15 mouse cellular contexts compared by ENCODE assay signal in the genomic region with DNA sequence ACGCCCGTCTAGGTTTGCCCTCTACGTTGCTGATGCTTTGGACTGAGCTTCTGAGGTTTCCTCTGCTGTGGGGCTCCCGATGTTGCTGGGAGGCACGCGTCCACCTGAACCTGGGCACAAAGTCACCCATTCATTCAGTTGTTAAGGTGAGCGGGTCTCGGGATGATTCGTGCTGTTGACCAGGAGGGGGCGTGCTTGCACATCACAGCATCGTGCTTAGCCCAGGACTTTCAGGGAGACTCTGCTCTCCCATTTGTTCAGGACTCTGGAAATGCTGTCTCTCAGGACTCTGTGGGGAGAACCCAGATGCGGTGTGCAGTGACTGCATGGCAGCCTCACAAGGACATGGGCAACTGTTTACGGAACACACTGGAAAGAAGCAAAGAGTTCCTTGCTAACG. TPM values are rescaled to one million over a fixed set of nuclear protein-coding genes. Genes with fewer than 3 reads are reported as not detected.
DNase-seq lines count a peak whose midpoint lies in the region; ATAC-seq and TF ChIP-seq lines count a peak whose summit lies in the region.
"Had no signal": no experiment of that assay in that cellular context is flagged by ENCODE, and none has a peak within 500 bp of the region (broad histone marks: within the 10 kb centered on the region; RNA-seq: fewer than 3 reads in every experiment).

No protein-coding gene starts in this region.

- no peaks in the 10 kb centered on the region for H3K27me3 ChIP-seq in kidney, embryonic 16.5 days (ENCODE audit: insufficient read depth, low read length)
- no peaks in the 10 kb centered on the region for H3K27me3 ChIP-seq in midbrain, postnatal 0 days (ENCODE audit: insufficient read depth, low read length)
- no peaks in the 10 kb centered on the region for H3K27me3 ChIP-seq in midbrain, embryonic 13.5 days
- no peaks in the 10 kb centered on the region; the same call in 1 of the 2 replicates for H3K27me3 ChIP-seq in embryonic facial prominence, embryonic 10.5 days (replicated peaks; ENCODE audit: low read depth, poor library complexity, severe bottlenecking)
- H3K27me3 ChIP-seq: forebrain, embryonic 12.5 days; liver, embryonic 13.5 days had no signal

- 43% methylated on average over 14 of the region's 14 CpGs for whole genome bisulfite sequencing in kidney, embryonic 16.5 days
- 39% methylated on average over 14 of the region's 14 CpGs for WGBS in midbrain, postnatal 0 days
- WGBS in midbrain, embryonic 13.5 days: 36% methylated on average over 14 of the region's 14 CpGs
- WGBS in embryonic facial prominence, embryonic 10.5 days: 38% methylated on average over 14 of the region's 14 CpGs

- no peak overlapping the region for H3K9ac ChIP-seq in kidney, embryonic 16.5 days (replicated peaks; ENCODE audit: low read length)
- no peak overlapping the region for H3K9ac ChIP-seq in midbrain, postnatal 0 days (replicated peaks; ENCODE audit: low read length, poor library complexity, severe bottlenecking)
- no peak overlapping the region for H3K9ac ChIP-seq in midbrain, embryonic 13.5 days (replicated peaks)
- H3K9ac ChIP-seq: forebrain, embryonic 12.5 days; liver, embryonic 13.5 days had no signal

- no peaks in the 10 kb centered on the region for H3K9me3 ChIP-seq in kidney, embryonic 16.5 days (ENCODE audit: low read length)
- no peaks in the 10 kb centered on the region for H3K9me3 ChIP-seq in midbrain, postnatal 0 days (ENCODE audit: low read length)
- H3K9me3 ChIP-seq in midbrain, embryonic 13.5 days: no peaks in the 10 kb centered on the region
- H3K9me3 ChIP-seq in embryonic facial prominence, embryonic 10.5 days: 0 out of 2 replicates have a peak, but pooled peaks cover 3% of the 10 kb centered on the region
- H3K9me3 ChIP-seq: forebrain, embryonic 12.5 days; liver, embryonic 13.5 days had no signal

- H3K27ac ChIP-seq in kidney, embryonic 16.5 days (ENCODE audit: low read length): no peak overlapping the region
- H3K27ac ChIP-seq in midbrain, postnatal 0 days (ENCODE audit: low read depth, low read length): no peak overlapping the region
- H3K27ac ChIP-seq in midbrain, embryonic 13.5 days: no peak overlapping the region
- no peak overlapping the region for H3K27ac ChIP-seq in embryonic facial prominence, embryonic 10.5 days (replicated peaks)
- H3K27ac ChIP-seq: forebrain, embryonic 12.5 days; liver, embryonic 13.5 days had no signal

- TF ChIP-seq CTCF in midbrain, postnatal 0 days (IDR thresholded peaks at IDR 0.05): peak; percentile 46

- ATAC-seq in kidney, embryonic 16.5 days (ENCODE audit: low FRiP score, low TSS enrichment): no peak
- ATAC-seq in midbrain, postnatal 0 days (ENCODE audit: low FRiP score): no peak
- no peak for ATAC-seq in midbrain, embryonic 13.5 days
- ATAC-seq: Patski had no signal

- peaks cover 12% of the 10 kb centered on the region for H3K4me1 ChIP-seq in kidney, embryonic 16.5 days (ENCODE audit: insufficient read depth, low read length)
- no peaks in the 10 kb centered on the region for H3K4me1 ChIP-seq in midbrain, postnatal 0 days (ENCODE audit: insufficient read depth, low read length)
- no peaks in the 10 kb centered on the region for H3K4me1 ChIP-seq in midbrain, embryonic 13.5 days (replicated peaks)
- 0 out of 2 replicates have a peak, but pooled peaks cover 9% of the 10 kb centered on the region for H3K4me1 ChIP-seq in embryonic facial prominence, embryonic 10.5 days
- H3K4me1 ChIP-seq: forebrain, embryonic 12.5 days; liver, embryonic 13.5 days had no signal

- 0 out of 2 replicates have a peak overlapping the region, but pooled peaks have one; percentile 7 for H3K4me2 ChIP-seq in kidney, embryonic 16.5 days (replicated peaks; ENCODE audit: low read depth, low read length)
- no peak overlapping the region for H3K4me2 ChIP-seq in midbrain, postnatal 0 days (ENCODE audit: low read depth, low read length, poor library complexity, severe bottlenecking)
- no peak overlapping the region for H3K4me2 ChIP-seq in midbrain, embryonic 13.5 days (replicated peaks)
- H3K4me2 ChIP-seq: forebrain, embryonic 12.5 days; liver, embryonic 13.5 days had no signal

- H3K36me3 ChIP-seq in kidney, embryonic 16.5 days (ENCODE audit: insufficient read depth, low read length): no peaks in the 10 kb centered on the region
- no peaks in the 10 kb centered on the region for H3K36me3 ChIP-seq in midbrain, postnatal 0 days (ENCODE audit: insufficient read depth, low read length)
- no peaks in the 10 kb centered on the region for H3K36me3 ChIP-seq in midbrain, embryonic 13.5 days
- H3K36me3 ChIP-seq in embryonic facial prominence, embryonic 10.5 days (replicated peaks): no peaks in the 10 kb centered on the region
- H3K36me3 ChIP-seq: forebrain, embryonic 12.5 days; liver, embryonic 13.5 days had no signal

- no peak overlapping the region for H3K4me3 ChIP-seq in kidney, embryonic 16.5 days (ENCODE audit: low read length)
- H3K4me3 ChIP-seq in midbrain, postnatal 0 days (ENCODE audit: low read depth, low read length): no peak overlapping the region
- no peak overlapping the region for H3K4me3 ChIP-seq in midbrain, embryonic 13.5 days (replicated peaks)
- no peak overlapping the region for H3K4me3 ChIP-seq in embryonic facial prominence, embryonic 10.5 days
- H3K4me3 ChIP-seq: forebrain, embryonic 12.5 days; liver, embryonic 13.5 days had no signal

- peak; percentile 50 for DNase-seq in embryo, embryonic 10 days (ENCODE audit: low spot score)
- no peak for DNase-seq in embryo, embryonic 9.5 days (ENCODE audit: extremely low spot score)
- DNase-seq in kidney, adult 8-10 months: no peak
- DNase-seq in midbrain, postnatal 0 days (ENCODE audit: low spot score): no peak
- no peak for DNase-seq in urinary bladder, adult 18-20 months (ENCODE audit: low spot score in 2 of 2)
- DNase-seq in embryonic facial prominence, embryonic 10.5 days (ENCODE audit: low spot score): no peak
- DNase-seq: cerebellum, adult 18-20 months; gastrocnemius, postnatal 10 days; liver, embryonic 13.5 days; thymus, adult 18-20 months had no signal

RNA-seq across cellular contexts. Expression of a gene that starts 53.1 kb away (rescaled TPM):
- polyA plus RNA-seq in kidney, embryonic 16.5 days (2015; fragmentation: Nextera tagmentation; extraction: Ambion mirVana): 0.20 and 0.31 TPM in 2 replicates
- 1.6 and 1.9 TPM in 2 replicates for total RNA-seq in midbrain, postnatal 0 days (2014; rRNA removed)
- polyA plus RNA-seq in midbrain, postnatal 0 days (2015; fragmentation: Nextera tagmentation; extraction: Ambion mirVana): 0.63 and 0.69 TPM in 2 replicates
- 0.14 and 0.22 TPM in 2 replicates for polyA plus RNA-seq in midbrain, embryonic 13.5 days (2015; fragmentation: Nextera tagmentation; extraction: Ambion mirVana)
- polyA plus RNA-seq in embryonic facial prominence, embryonic 10.5 days (2016; fragmentation: Nextera tagmentation; extraction: Ambion mirVana): 0.15 TPM in 1 of 2 replicates, not detected in the other
- polyA plus RNA-seq: liver, embryonic 13.5 days; Patski; small intestine, adult 2 months had no signal

RNA-seq across cellular contexts. Expression of a gene that starts 56.7 kb away (rescaled TPM):
- polyA plus RNA-seq in kidney, embryonic 16.5 days (2015; fragmentation: Nextera tagmentation; extraction: Ambion mirVana): 24.9 and 25.5 TPM in 2 replicates
- total RNA-seq in midbrain, postnatal 0 days (2014; rRNA removed): 24.7 TPM in 2 replicates
- polyA plus RNA-seq in midbrain, postnatal 0 days (2015; fragmentation: Nextera tagmentation; extraction: Ambion mirVana): 49.7 and 53.5 TPM in 2 replicates
- polyA plus RNA-seq in midbrain, embryonic 13.5 days (2015; fragmentation: Nextera tagmentation; extraction: Ambion mirVana): 23.8 and 25.9 TPM in 2 replicates
- polyA plus RNA-seq in embryonic facial prominence, embryonic 10.5 days (2016; fragmentation: Nextera tagmentation; extraction: Ambion mirVana): 18.8 and 19.1 TPM in 2 replicates
